9 mouse cellular contexts compared by ENCODE assay signal in genomic region chr7:134378273-134378672, GRCm38 (mm10). TPM values are rescaled to one million over a fixed set of nuclear protein-coding genes. Genes with fewer than 3 reads are reported as not detected.
DNase-seq lines count a peak whose midpoint lies in the region; TF ChIP-seq lines count a peak whose summit lies in the region.
"Had no signal": no experiment of that assay in that cellular context is flagged by ENCODE, and none has a peak within 500 bp of the region (broad histone marks: within the 10 kb centered on the region; RNA-seq: fewer than 3 reads in every experiment).

No protein-coding gene starts in this region.

- TF ChIP-seq POLR2A in cerebellum, adult 2 months (IDR thresholded peaks at IDR 0.05; ENCODE audit: borderline replicate concordance, insufficient read depth, low read length): no peak

- H3K27ac ChIP-seq in cerebellum, adult 2 months (ENCODE audit: insufficient read depth, low read length): no peak overlapping the region
- H3K27ac ChIP-seq: heart, embryonic 15.5 days had no signal

- no peaks in the 10 kb centered on the region for H3K4me1 ChIP-seq in E14TG2a.4 (replicated peaks; ENCODE audit: low read depth, low read length)
- no peaks in the 10 kb centered on the region for H3K4me1 ChIP-seq in cerebellum, adult 2 months (ENCODE audit: control insufficient read depth, insufficient read depth, low read length)

- 49% methylated on average over 4 of the region's 4 CpGs for WGBS in cerebellum, adult 2 months

- TF ChIP-seq CTCF in E14TG2a.4 (conservative IDR thresholded peaks at IDR 0.05; ENCODE audit: low read length): peak; percentile 64
- peak; percentile 55; the same call in 1 of the 2 replicates for TF ChIP-seq CTCF in cerebellum, adult 2 months (IDR thresholded peaks at IDR 0.05; ENCODE audit: borderline replicate concordance, insufficient read depth, low read depth, low read length)

- DNase-seq in gastrocnemius, adult 18-20 months (ENCODE audit: low spot score): peak; percentile 3
- no peak for DNase-seq in gastrocnemius, postnatal 25 days
- peak; percentile 15 to 30 for DNase-seq in cerebellum, adult 2 months
- DNase-seq in frontal cortex, adult 2 months (ENCODE audit: extremely low spot score in 1 of 2, low spot score in 1 of 2): peak; percentile 19 to 68
- peak; percentile 5 to 61 for DNase-seq in layer of hippocampus, adult 18-20 months (ENCODE audit: low spot score in 2 of 2)
- peak; percentile 57 for DNase-seq in lung, postnatal 14 days
- peak; percentile 66 for DNase-seq in thymus, postnatal 4 days

- no peak overlapping the region for H3K4me3 ChIP-seq in E14TG2a.4 (replicated peaks; ENCODE audit: low read length)
- no peak overlapping the region for H3K4me3 ChIP-seq in cerebellum, adult 2 months (replicated peaks; ENCODE audit: insufficient read depth, low read depth, low read length)
- H3K4me3 ChIP-seq: heart, embryonic 15.5 days had no signal

- no peaks in the 10 kb centered on the region for H3K36me3 ChIP-seq in E14TG2a.4 (ENCODE audit: insufficient read depth, low read length)
- H3K36me3 ChIP-seq: heart, embryonic 15.5 days had no signal

- no peaks in the 10 kb centered on the region for H3K9me3 ChIP-seq in E14TG2a.4 (ENCODE audit: low read length)
- H3K9me3 ChIP-seq: heart, embryonic 15.5 days had no signal

- 0 out of 2 replicates have a peak, but pooled peaks cover 3% of the 10 kb centered on the region for H3K27me3 ChIP-seq in E14TG2a.4 (ENCODE audit: insufficient read depth, low read length)
- no peaks in the 10 kb centered on the region; the same call in 1 of the 2 replicates for H3K27me3 ChIP-seq in cerebellum, adult 2 months (ENCODE audit: control insufficient read depth, insufficient read depth, low read length)
- H3K27me3 ChIP-seq: heart, embryonic 15.5 days had no signal

RNA-seq across cellular contexts. Expression of gene D7Ertd443e, which starts 7.2 kb away (rescaled TPM):
- not detected for total RNA-seq in gastrocnemius, adult 18-20 months (2021)
- not detected for total RNA-seq in gastrocnemius, postnatal 25 days (2021)
- 5.2 and 7.4 TPM in 2 replicates for polyA plus RNA-seq in cerebellum, adult 2 months (2012; rRNA removed)
- 2.1 and 2.3 TPM in 2 replicates for polyA plus RNA-seq in frontal cortex, adult 2 months (2012; rRNA removed)
- 1 to 10 TPM; 6.4 to 6.7 TPM for total RNA-seq in layer of hippocampus, adult 18-20 months (2021)

Comparison
In these comparisons a context has a peak if more than half of its experiments do, and no peak if none do; other contexts are left out.
1. RNA of gene D7Ertd443e, which starts 7.2 kb away (total RNA-seq): 6.4 to 6.7 TPM in layer of hippocampus, adult 18-20 months; not detected in gastrocnemius, adult 18-20 months and not detected in gastrocnemius, postnatal 25 days; every median in the first group is over 4 times any median in the second.